Mouse (Mus musculus): ENCODE measurements around the gene Hist1h1e.
"Not testable (repeated sequence)": the region's sequence is repeated elsewhere in the genome, so short reads cannot be mapped to it uniquely, and the experiment has no call there.

Gene Hist1h1e

DNA sequence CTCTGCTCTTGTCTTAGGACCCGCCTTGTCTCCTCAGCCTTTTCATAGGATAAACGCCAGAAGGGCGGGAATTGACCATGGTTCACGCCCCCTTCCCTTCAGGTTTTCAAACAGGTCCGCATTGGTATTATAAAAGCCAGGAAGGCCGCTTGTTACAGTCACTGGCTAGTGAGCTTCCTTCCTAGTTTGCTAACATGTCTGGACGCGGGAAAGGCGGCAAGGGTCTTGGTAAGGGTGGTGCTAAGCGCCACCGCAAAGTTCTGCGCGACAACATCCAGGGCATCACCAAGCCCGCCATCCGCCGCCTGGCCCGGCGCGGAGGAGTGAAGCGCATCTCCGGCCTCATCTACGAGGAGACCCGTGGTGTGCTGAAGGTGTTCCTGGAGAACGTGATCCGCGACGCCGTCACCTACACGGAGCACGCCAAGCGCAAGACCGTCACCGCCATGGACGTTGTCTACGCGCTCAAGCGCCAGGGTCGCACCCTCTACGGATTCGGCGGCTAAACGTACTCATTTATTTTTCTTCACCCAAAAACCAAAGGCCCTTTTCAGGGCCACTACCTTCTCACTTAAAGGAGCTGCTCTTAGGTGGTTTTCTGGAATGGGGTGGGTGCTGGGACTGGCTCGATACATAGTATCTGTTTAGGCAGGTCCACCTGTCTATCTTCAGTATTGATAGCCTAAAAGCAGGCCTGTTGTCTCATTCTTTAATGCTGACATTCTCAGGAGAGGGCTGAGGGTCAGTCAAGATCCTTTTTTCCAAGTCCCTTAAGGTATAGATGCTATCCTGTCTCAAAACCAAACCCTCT, 40.7 kb downstream of the Hist1h1e start, which contains the start of gene Hist1h4d:
Gene Hist1h4d (plus strand): TSS at position 191 of the 811 bp plus-strand sequence.
- no peak for TF ChIP-seq GATA4 (IDR thresholded peaks at IDR 0.05; ENCODE audit: insufficient replicate concordance, low read length)

GRCm38 (mm10) chr13:23577835-23578234, 44.5 kb downstream of the Hist1h1e start:
- no peak for TF ChIP-seq GATA4 (IDR thresholded peaks at IDR 0.05; ENCODE audit: insufficient replicate concordance, low read length)

DNA sequence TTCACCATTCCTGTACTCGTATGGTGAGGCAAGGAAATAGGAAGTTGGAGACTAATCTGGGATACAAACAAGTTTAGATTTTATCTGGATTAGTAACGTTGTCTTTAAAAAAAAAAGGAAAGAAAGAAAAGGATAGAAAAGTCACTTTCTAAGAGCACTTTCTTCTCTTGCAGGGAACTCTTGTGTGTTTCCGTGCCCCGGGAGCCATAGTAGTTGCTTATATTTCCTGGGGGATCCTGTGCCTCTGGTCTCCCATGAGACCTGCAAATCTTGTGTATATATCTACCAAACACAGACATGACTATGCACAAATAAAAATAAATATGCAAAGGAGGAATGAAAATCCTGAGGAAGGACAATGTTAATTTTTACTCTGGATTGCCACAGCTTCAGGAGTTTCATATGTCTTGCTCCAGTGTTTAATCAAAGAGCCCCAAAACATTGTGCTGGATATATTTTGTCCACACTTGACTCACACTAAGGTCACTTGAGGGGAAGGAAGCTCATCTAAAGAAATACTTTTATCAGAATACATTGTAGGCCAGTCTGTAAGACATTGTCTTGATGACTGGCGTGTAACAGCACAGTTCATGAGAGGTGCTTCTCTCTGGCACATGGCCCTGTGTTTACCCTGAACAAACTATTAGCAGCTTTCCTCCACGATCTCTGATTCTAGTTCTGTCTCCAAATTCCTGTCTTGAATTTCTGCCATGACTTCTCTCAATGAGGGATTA, 45.3 kb downstream of the Hist1h1e start:
- no peak for TF ChIP-seq GATA4 (IDR thresholded peaks at IDR 0.05; ENCODE audit: insufficient replicate concordance, low read length)

- TF ChIP-seq GATA4 (IDR thresholded peaks at IDR 0.05; ENCODE audit: insufficient replicate concordance, low read length): no peak
These were observed 45.9 kb downstream of the Hist1h1e start for GRCm38 (mm10) chr13:23576351-23576881.

GRCm38 (mm10) chr13:23575271-23575851, 47.0 kb downstream of the Hist1h1e start, which contains the start of gene Hist1h3d:
Gene Hist1h3d, plus strand, starts transcription at chr13:23575763.
- TF ChIP-seq GATA4 (IDR thresholded peaks at IDR 0.05; ENCODE audit: insufficient replicate concordance, low read length): no peak

DNA sequence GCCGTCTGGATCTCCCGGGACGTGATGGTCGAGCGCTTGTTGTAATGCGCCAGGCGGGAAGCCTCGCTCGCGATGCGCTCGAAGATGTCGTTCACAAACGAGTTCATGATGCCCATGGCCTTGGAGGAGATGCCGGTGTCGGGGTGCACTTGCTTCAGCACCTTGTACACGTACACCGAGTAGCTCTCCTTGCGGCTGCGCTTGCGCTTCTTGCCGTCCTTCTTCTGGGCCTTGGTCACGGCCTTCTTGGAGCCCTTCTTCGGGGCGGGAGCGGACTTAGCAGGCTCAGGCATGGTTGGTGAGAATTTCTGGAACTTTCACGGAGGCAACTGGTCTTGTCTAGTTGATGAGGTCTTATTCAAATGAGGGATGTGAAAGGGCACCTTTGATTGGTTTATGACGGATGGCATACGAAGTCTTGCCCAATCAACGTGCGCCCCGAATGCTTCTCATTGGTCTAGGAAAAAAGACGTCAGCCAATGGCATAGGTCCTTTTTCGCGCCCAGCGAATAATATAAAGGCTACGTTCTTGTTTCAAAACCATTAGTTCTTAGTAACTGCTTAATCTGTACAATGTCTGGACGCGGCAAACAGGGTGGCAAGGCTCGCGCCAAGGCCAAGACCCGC, 48.3 kb downstream of the Hist1h1e start, which contains the start of the genes Hist1h2bf and Hist1h2ad:
Gene Hist1h2bf (minus strand): TSS at position 299 of the 627 bp plus-strand sequence.
Gene Hist1h2ad (plus strand): TSS at position 484 of the 627 bp plus-strand sequence.
- not testable (repeated sequence) for TF ChIP-seq GATA4 (IDR thresholded peaks at IDR 0.05; ENCODE audit: insufficient replicate concordance, low read length)

GRCm38 (mm10) chr13:23572218-23573033, 49.9 kb downstream of the Hist1h1e start:
- TF ChIP-seq GATA4 (IDR thresholded peaks at IDR 0.05; ENCODE audit: insufficient replicate concordance, low read length): no peak

DNA sequence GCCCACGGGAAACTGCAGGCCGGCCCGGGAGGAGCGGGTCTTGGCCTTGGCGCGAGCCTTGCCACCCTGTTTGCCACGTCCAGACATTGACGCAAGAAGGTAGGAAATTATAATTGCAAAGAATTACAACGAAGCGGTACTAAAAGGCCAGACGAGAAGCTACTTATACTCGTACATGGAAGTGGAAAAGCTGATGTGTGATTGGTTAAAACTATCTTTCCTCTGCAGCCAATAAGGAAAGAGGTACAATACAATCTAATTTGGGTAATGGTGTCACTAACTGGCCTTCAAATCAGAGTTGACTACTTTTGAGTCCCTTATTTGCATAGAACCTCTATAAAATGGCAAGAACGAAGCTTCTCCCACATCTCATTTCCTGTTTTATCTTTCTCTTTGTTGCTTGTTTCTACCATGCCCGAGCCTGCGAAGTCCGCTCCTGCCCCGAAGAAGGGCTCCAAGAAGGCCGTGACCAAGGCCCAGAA, 51.3 kb downstream of the Hist1h1e start, which contains the start of the genes Hist1h2ae and Hist1h2bg:
Gene Hist1h2ae (minus strand): TSS at position 199 of the 482 bp plus-strand sequence.
Gene Hist1h2bg (plus strand): TSS at position 375 of the 482 bp plus-strand sequence.
- TF ChIP-seq GATA4 (IDR thresholded peaks at IDR 0.05; ENCODE audit: insufficient replicate concordance, low read length): peak; percentile 27; the same call in 1 of the 2 replicates
